Mouse (Mus musculus): ENCODE measurements at regions not wholly inside any gene's neighbourhood (a gene's known extent, or its start where the extent isn't known, plus 50 kb on each side); places are given as distances from the start of the nearest gene placed in this dataset.

DNA sequence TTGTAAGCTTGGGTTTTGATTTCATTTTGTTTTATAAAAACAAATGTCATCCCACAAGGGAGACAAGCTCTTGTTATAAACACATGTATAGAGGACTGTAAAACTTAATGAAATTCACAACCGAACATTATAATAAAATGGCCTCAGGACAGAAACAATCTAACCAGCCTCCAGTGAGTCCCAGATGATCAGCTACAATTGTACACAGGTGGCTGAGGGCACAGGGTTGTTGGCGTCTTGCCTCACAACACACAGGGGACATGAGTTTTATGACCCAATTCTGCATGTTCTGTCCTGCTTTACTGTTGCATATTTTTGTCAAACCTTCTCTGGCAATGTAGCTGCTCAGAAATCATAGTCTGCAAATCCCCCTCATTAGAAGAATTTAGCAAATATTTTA is 136.0 kb upstream of the Pdzrn3 start:
- TF ChIP-seq CTCF (IDR thresholded peaks at IDR 0.05; ENCODE audit: insufficient read depth, low read length) (no peak), POLR2A (IDR thresholded peaks at IDR 0.05; ENCODE audit: borderline replicate concordance, extremely low read depth, low read depth, low read length) (no peak)
